Mouse (Mus musculus): ENCODE data around the gene Zfp975. TPM values are rescaled to one million over a fixed set of nuclear protein-coding genes. Genes with fewer than 3 reads are reported as not detected.

Zfp975 gene
- polyA plus RNA-seq, 1 experiment: 6.2 TPM

Other genes starting within 250 kb of the Zfp975 start
- not detected in 2 replicates for gene 4933421I07Rik, start 244.6 kb downstream of the Zfp975 start, polyA plus RNA-seq (2011; ENCODE audit: insufficient read length, low read depth, missing spikeins)
- gene Zfp141, start 187.0 kb downstream of the Zfp975 start, polyA plus RNA-seq (2011; ENCODE audit: insufficient read length, low read depth, missing spikeins): 6.7 and 10.0 TPM in 2 replicates
- not detected in 2 replicates for gene Gm21028, start 114.2 kb downstream of the Zfp975 start, polyA plus RNA-seq (2011; ENCODE audit: insufficient read length, low read depth, missing spikeins)
- gene Zfp977, start 100.2 kb downstream of the Zfp975 start, polyA plus RNA-seq (2011; ENCODE audit: insufficient read length, low read depth, missing spikeins): 0.65 and 0.82 TPM in 2 replicates
- gene Zfp976, start 50.2 kb downstream of the Zfp975 start, polyA plus RNA-seq (2011; ENCODE audit: insufficient read length, low read depth, missing spikeins): 5.0 and 6.0 TPM in 2 replicates
- not detected in 2 replicates for gene Gm17067, start 34.3 kb upstream of the Zfp975 start, polyA plus RNA-seq (2011; ENCODE audit: insufficient read length, low read depth, missing spikeins)
- not detected in 2 replicates for gene Vmn2r62, start 100.8 kb upstream of the Zfp975 start, polyA plus RNA-seq (2011; ENCODE audit: insufficient read length, low read depth, missing spikeins)
- gene Gm2381, start 174.5 kb upstream of the Zfp975 start, polyA plus RNA-seq (2011; ENCODE audit: insufficient read length, low read depth, missing spikeins): 0.18 TPM in 1 of 2 replicates, not detected in the other
- gene Vmn2r63, start 241.1 kb upstream of the Zfp975 start, polyA plus RNA-seq (2011; ENCODE audit: insufficient read length, low read depth, missing spikeins): not detected in 2 replicates